Mouse (Mus musculus) limb, embryonic 15.5 days (tissue): ENCODE results near the gene Tead1. TPM values are rescaled to one million over a fixed set of nuclear protein-coding genes. Genes with fewer than 3 reads are reported as not detected.
A peak's percentile ranks its signal among the peaks of the same experiment; 100 is the strongest.

Experiments used
- ATAC-seq: fragments of 200-750 bp; cut with Nextera tagmentation; 2 replicates; pipeline ENCODE4 v1.8.0; 2017; ENCODE audit warnings: low read depth, moderate TSS enrichment; ENCODE audit not compliant: insufficient number of reproducible peaks, low FRiP score, low TSS enrichment
- H3K27ac ChIP-seq: fragments of 300-500 bp; sonication (generic); 2 replicates; pipeline ENCODE4 v1.5.1; 2015; ENCODE audit warnings: moderate library complexity, mild to moderate bottlenecking, inconsistent platforms
- H3K27me3 ChIP-seq: fragments of 300-500 bp; sonication (generic); 2 replicates; pipeline ENCODE4 v1.6.1; 2015; ENCODE audit warnings: inconsistent platforms
- H3K36me3 ChIP-seq: fragments of 300-500 bp; sonication (generic); 2 replicates; pipeline ENCODE4 v1.6.1; 2015; ENCODE audit warnings: inconsistent platforms
- H3K4me1 ChIP-seq: fragments of 300-500 bp; sonication (generic); 2 replicates; pipeline ENCODE4 v1.6.1; 2015; ENCODE audit warnings: inconsistent platforms
- H3K4me2 ChIP-seq: fragments of 300-500 bp; sonication (generic); 2 replicates; pipeline ENCODE4 v1.6.1; 2015; ENCODE audit warnings: mild to moderate bottlenecking, inconsistent platforms
- H3K4me3 ChIP-seq: fragments of 300-500 bp; sonication (generic); 2 replicates; pipeline ENCODE4 v1.5.1; 2015; ENCODE audit warnings: mild to moderate bottlenecking, inconsistent platforms
- H3K9ac ChIP-seq: fragments of 300-500 bp; sonication (generic); 2 replicates; pipeline ENCODE4 v1.6.1; 2015; ENCODE audit warnings: inconsistent platforms
- H3K9me3 ChIP-seq: fragments of 300-500 bp; sonication (generic); 2 replicates; pipeline ENCODE4 v1.6.1; 2016; ENCODE audit warnings: inconsistent platforms
- WGBS: fragments of 180-500 bp; shearing (Covaris S2); methylation state at CpG from one replicate; pipeline ENCODE4 v1.1.7; 2015; 5-methylcytosine and 5-hydroxymethylcytosine counted together
- polyA plus RNA-seq: library from polyadenylated mRNA; unstranded; fragments of >200 nt; fragmentation: Nextera tagmentation; extraction: Ambion mirVana; gene quantifications from 2 replicates; pipeline ENCODE4 v1.2.1, GENCODE M21; 2015

Gene Tead1
- polyA plus RNA-seq, 1 experiment from 2014 or later = 24.5 TPM

GRCm38 (mm10) chr7:112662398-112663313 is 16.5 kb upstream of the Tead1 start:
- Histone ChIP-seq H3K9me3 (no peaks in the 10 kb centered on the region), H3K4me2 (peak overlapping the region; percentile 31), H3K36me3 (no peaks in the 10 kb centered on the region), H3K27me3 (no peaks in the 10 kb centered on the region), H3K9ac (no peak overlapping the region), H3K4me3 (0 out of 2 replicates have a peak overlapping the region, but pooled peaks have one; percentile 16), H3K27ac (peak overlapping the region; percentile 89), H3K4me1 (peaks cover 22% of the 10 kb centered on the region)
- ATAC-seq = no peak
- WGBS = 33% methylated on average over 12 of the region's 12 CpGs

- H3K27ac ChIP-seq = peak overlapping the region; percentile 89
- H3K36me3 ChIP-seq = no peaks in the 10 kb centered on the region
- H3K4me2 ChIP-seq = peak overlapping the region; percentile 31
- no peak overlapping the region for H3K9ac ChIP-seq
- 0 out of 2 replicates have a peak overlapping the region, but pooled peaks have one; percentile 16 for H3K4me3 ChIP-seq
- WGBS = 5% methylated on average over 6 of the region's 6 CpGs
- H3K4me1 ChIP-seq = peaks cover 22% of the 10 kb centered on the region
- H3K9me3 ChIP-seq = no peaks in the 10 kb centered on the region
- ATAC-seq = peak; percentile 69
- H3K27me3 ChIP-seq = no peaks in the 10 kb centered on the region
These were observed 15.7 kb upstream of the Tead1 start for GRCm38 (mm10) chr7:112663314-112663966.

GRCm38 (mm10) chr7:112669993-112670392 is 9.1 kb upstream of the Tead1 start:
- H3K27ac ChIP-seq = no peak overlapping the region
- H3K4me1 ChIP-seq = no peaks in the 10 kb centered on the region
- H3K27me3 ChIP-seq = no peaks in the 10 kb centered on the region
- WGBS = 64% methylated on average over 2 of the region's 2 CpGs
- H3K9me3 ChIP-seq = no peaks in the 10 kb centered on the region
- H3K9ac ChIP-seq = no peak overlapping the region
- H3K36me3 ChIP-seq = no peaks in the 10 kb centered on the region
- H3K4me2 ChIP-seq = no peak overlapping the region
- no peak overlapping the region for H3K4me3 ChIP-seq
- no peak for ATAC-seq

GRCm38 (mm10) chr7:112678418-112679170 is 524 bp upstream of the Tead1 start:
- Histone ChIP-seq H3K27me3 (no peaks in the 10 kb centered on the region), H3K36me3 (no peaks in the 10 kb centered on the region), H3K9me3 (no peaks in the 10 kb centered on the region), H3K9ac (peak overlapping the region; percentile 93), H3K4me3 (peak overlapping the region; percentile 89), H3K4me2 (peak overlapping the region; percentile 77), H3K27ac (peak overlapping the region; percentile 99), H3K4me1 (peaks cover 23% of the 10 kb centered on the region)
- ATAC-seq = peak; percentile 81
- WGBS = under 1% methylated on average over 43 of the region's 44 CpGs

- Histone ChIP-seq H3K9ac (peak overlapping the region; percentile 93), H3K4me3 (peak overlapping the region; percentile 89), H3K27me3 (no peaks in the 10 kb centered on the region), H3K4me2 (peak overlapping the region; percentile 77), H3K27ac (peak overlapping the region; percentile 99), H3K4me1 (peaks cover 28% of the 10 kb centered on the region), H3K9me3 (no peaks in the 10 kb centered on the region), H3K36me3 (no peaks in the 10 kb centered on the region)
- under 1% methylated on average over 79 of the region's 95 CpGs for WGBS
- ATAC-seq = peak; percentile 35
These were observed 561 bp downstream of the Tead1 start for GRCm38 (mm10) chr7:112679513-112680245.

GRCm38 (mm10) chr7:112680498-112681251 is 1.6 kb downstream of the Tead1 start:
- H3K9ac ChIP-seq = peak overlapping the region; percentile 93
- no peaks in the 10 kb centered on the region for H3K9me3 ChIP-seq
- H3K4me2 ChIP-seq = peak overlapping the region; percentile 77
- no peaks in the 10 kb centered on the region for H3K27me3 ChIP-seq
- H3K4me1 ChIP-seq = peaks cover 38% of the 10 kb centered on the region
- H3K36me3 ChIP-seq = no peaks in the 10 kb centered on the region
- H3K27ac ChIP-seq = peak overlapping the region; percentile 78
- no peak for ATAC-seq
- WGBS = 3% methylated on average over 22 of the region's 22 CpGs
- peak overlapping the region; percentile 89 for H3K4me3 ChIP-seq

- Histone ChIP-seq H3K4me1 (peaks cover 62% of the 10 kb centered on the region), H3K4me3 (no peak overlapping the region), H3K27ac (peak overlapping the region; percentile 33; the same call in 1 of the 2 replicates), H3K4me2 (no peak overlapping the region), H3K27me3 (no peaks in the 10 kb centered on the region), H3K9me3 (no peaks in the 10 kb centered on the region), H3K9ac (no peak overlapping the region), H3K36me3 (no peaks in the 10 kb centered on the region)
- 21% methylated on average over 23 of the region's 23 CpGs for WGBS
- ATAC-seq = no peak
These were observed 5.8 kb downstream of the Tead1 start for GRCm38 (mm10) chr7:112684626-112685561.

- Histone ChIP-seq H3K4me2 (no peak overlapping the region), H3K36me3 (no peaks in the 10 kb centered on the region), H3K9me3 (no peaks in the 10 kb centered on the region), H3K27ac (no peak overlapping the region), H3K27me3 (no peaks in the 10 kb centered on the region), H3K4me1 (peaks cover 61% of the 10 kb centered on the region), H3K4me3 (no peak overlapping the region), H3K9ac (no peak overlapping the region)
- no peak for ATAC-seq
- 42% methylated on average over 3 of the region's 3 CpGs for WGBS
These were observed 6.9 kb downstream of the Tead1 start for GRCm38 (mm10) chr7:112685993-112686392.

- no peaks in the 10 kb centered on the region for H3K27me3 ChIP-seq
- H3K4me3 ChIP-seq = no peak overlapping the region
- peaks cover 63% of the 10 kb centered on the region for H3K4me1 ChIP-seq
- no peak for ATAC-seq
- no peaks in the 10 kb centered on the region for H3K36me3 ChIP-seq
- WGBS = 15% methylated on average over 10 of the region's 10 CpGs
- 0 out of 2 replicates have a peak overlapping the region, but pooled peaks have one; percentile 43 for H3K27ac ChIP-seq
- no peak overlapping the region for H3K4me2 ChIP-seq
- H3K9me3 ChIP-seq = no peaks in the 10 kb centered on the region
- H3K9ac ChIP-seq = no peak overlapping the region
These were observed 7.5 kb downstream of the Tead1 start for GRCm38 (mm10) chr7:112686586-112686985.
